Mouse (Mus musculus) bone marrow macrophage, adult 2 months (primary cell): ENCODE measurements around the gene Smad6. TPM values are rescaled to one million over a fixed set of nuclear protein-coding genes. Genes with fewer than 3 reads are reported as not detected.

Source experiments
- H3K27ac ChIP-seq: 2 replicates; pipeline ENCODE4 v1.5.1; 2012; ENCODE audit warnings: low read depth, low read length; ENCODE audit not compliant: insufficient read depth
- H3K4me1 ChIP-seq: 2 replicates; pipeline ENCODE4 v1.6.1; 2012; ENCODE audit warnings: low read length; ENCODE audit not compliant: control insufficient read depth, insufficient read depth
- H3K4me3 ChIP-seq: 2 replicates; pipeline ENCODE4 v1.5.1; 2012; ENCODE audit warnings: mild to moderate bottlenecking, low read length, moderate library complexity; ENCODE audit not compliant: insufficient read depth
- CTCF ChIP-seq: IDR thresholded peaks from 2 replicates; pipeline ENCODE4 v1.5.1; 2012; ENCODE audit warnings: low read depth, mild to moderate bottlenecking, low read length, moderate library complexity
- POLR2A ChIP-seq: IDR thresholded peaks from 2 replicates; pipeline ENCODE4 v1.6.1; 2012; ENCODE audit warnings: mild to moderate bottlenecking, low read depth, low read length, borderline replicate concordance
- polyA plus RNA-seq: library from polyadenylated mRNA; stranded (reverse); fragments of >200 nt; gene quantifications from 2 replicates; pipeline ENCODE4 v1.2.4, GENCODE M21; 2012; ENCODE audit not compliant: missing spikeins, insufficient read depth, insufficient read length

Smad6 gene
- polyA plus RNA-seq, 1 experiment: 0.62 TPM

DNA sequence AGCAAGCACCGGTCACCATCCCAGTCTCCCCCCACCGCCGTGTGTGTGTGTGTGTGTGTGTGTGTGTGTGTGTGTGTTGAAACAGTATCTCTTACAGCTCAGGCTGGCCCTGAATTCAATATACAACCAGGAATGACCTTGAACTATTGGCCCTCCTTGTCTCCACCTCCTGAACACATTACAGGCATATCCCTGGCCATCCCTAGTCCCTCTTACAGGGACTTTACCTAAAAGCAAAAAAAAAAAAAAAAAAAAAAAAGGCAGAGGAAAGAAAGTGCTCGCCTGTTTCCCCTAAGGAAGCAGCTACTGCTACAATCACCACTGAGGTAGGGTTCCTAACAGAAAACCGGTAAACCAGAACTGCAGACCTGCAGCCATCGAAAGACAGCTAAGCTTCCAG, 7.1 kb downstream of the Smad6 start:
- TF ChIP-seq CTCF (no peak), POLR2A (no peak)
- Histone ChIP-seq H3K4me1 (peaks cover 3% of the 10 kb centered on the region; the same call in 1 of the 2 replicates), H3K27ac (no peak overlapping the region), H3K4me3 (no peak overlapping the region)

GRCm38 (mm10) chr9:64011356-64011755, 10.5 kb downstream of the Smad6 start:
- TF ChIP-seq CTCF (no peak), POLR2A (no peak)
- Histone ChIP-seq H3K27ac (no peak overlapping the region), H3K4me3 (no peak overlapping the region), H3K4me1 (peaks cover 6% of the 10 kb centered on the region)

DNA sequence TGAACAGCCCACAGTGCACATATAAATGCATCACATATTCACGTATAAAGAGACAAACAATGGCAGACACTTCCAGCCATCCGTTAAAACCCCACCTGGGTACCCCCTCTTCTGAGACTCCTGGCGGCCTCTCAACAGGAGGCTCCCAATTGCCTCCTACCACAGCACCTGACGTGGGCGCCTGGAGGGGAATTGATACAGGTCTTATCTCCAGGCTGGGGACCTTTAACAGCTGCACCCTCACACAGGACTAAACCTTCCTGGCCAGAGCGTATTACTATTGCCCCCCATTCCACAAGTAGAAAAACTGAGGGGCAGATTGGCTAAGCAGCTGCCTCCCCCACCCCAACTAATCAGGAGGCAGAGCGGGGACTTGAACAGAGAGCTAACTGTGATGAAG, 18.9 kb downstream of the Smad6 start:
- Histone ChIP-seq H3K4me3 (no peak overlapping the region), H3K4me1 (peaks cover 3% of the 10 kb centered on the region), H3K27ac (no peak overlapping the region)
- TF ChIP-seq CTCF (no peak), POLR2A (no peak)

DNA sequence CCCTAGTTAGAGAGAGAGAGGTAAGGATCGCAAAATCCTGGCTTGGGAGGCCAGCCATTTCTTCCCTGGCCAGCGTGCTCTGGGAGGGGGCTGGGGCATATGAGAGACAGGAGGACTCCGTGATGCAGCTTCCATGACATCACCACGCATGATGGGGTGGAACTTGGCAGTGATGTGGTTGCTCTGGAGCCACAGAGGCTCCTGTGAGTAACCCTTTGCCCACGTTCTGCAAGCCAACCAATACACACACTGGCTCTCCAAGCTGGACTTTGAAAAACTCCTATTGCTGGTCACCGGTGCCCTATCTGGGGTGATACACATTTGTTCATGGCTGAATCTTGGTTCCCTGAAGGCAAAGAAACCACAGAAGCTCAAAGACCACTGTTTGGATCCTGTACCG, 20.8 kb downstream of the Smad6 start:
- H3K4me1 ChIP-seq: no peaks in the 10 kb centered on the region
- no peak overlapping the region for H3K27ac ChIP-seq
- H3K4me3 ChIP-seq: no peak overlapping the region
- no peak for TF ChIP-seq POLR2A
- no peak for TF ChIP-seq CTCF

GRCm38 (mm10) chr9:64000085-64000484, 21.8 kb downstream of the Smad6 start:
- no peak overlapping the region for H3K4me3 ChIP-seq
- TF ChIP-seq CTCF: no peak
- TF ChIP-seq POLR2A: no peak
- H3K4me1 ChIP-seq: no peaks in the 10 kb centered on the region
- H3K27ac ChIP-seq: no peak overlapping the region

DNA sequence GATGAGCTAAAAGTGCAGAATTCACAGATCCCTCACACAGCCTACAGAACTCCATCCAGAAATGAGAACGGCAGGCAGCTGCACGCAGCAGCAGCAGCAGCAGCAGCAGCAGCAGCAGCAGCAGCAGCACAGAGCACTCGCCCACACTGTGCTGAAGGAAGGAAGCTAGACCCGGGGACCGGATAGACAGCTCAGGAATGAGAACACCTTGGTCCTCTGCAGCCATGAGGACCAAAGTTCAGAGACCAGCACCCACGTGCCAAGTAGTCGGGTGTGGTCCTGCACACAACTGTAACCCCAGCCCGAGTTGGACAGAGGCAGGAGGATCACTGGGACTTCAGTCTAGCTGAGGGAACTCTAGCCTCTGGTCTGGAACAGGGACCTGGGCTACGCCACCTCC, 22.7 kb downstream of the Smad6 start:
- no peak overlapping the region for H3K27ac ChIP-seq
- no peak for TF ChIP-seq CTCF
- no peak for TF ChIP-seq POLR2A
- H3K4me1 ChIP-seq: no peaks in the 10 kb centered on the region
- no peak overlapping the region for H3K4me3 ChIP-seq

- H3K4me3 ChIP-seq: no peak overlapping the region
- no peak for TF ChIP-seq CTCF
- no peak for TF ChIP-seq POLR2A
- no peak overlapping the region for H3K27ac ChIP-seq
- no peaks in the 10 kb centered on the region for H3K4me1 ChIP-seq
Measured at GRCm38 (mm10) chr9:63998026-63998425, 23.8 kb downstream of the Smad6 start.

DNA sequence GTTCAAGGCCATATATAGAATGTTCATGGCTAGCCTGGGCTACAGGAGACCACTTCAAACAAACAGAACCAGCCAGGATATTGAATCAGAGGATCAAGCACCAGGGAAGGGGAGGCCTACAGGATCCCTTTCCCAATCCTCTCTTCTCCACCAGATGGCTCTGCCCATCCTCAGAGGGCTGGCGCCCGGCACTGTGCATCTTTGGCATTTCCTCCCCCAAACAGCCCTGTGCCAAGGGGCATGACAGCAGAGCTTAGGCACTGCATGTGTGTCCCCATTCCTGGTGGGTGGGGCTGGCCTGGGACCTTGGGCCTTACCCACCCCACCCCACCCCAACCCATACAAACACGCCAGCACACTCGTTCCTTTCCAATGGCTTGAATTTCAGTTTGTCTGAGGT, 24.4 kb downstream of the Smad6 start:
- Histone ChIP-seq H3K4me3 (no peak overlapping the region), H3K27ac (no peak overlapping the region), H3K4me1 (no peaks in the 10 kb centered on the region)
- no peak for TF ChIP-seq CTCF
- no peak for TF ChIP-seq POLR2A

DNA sequence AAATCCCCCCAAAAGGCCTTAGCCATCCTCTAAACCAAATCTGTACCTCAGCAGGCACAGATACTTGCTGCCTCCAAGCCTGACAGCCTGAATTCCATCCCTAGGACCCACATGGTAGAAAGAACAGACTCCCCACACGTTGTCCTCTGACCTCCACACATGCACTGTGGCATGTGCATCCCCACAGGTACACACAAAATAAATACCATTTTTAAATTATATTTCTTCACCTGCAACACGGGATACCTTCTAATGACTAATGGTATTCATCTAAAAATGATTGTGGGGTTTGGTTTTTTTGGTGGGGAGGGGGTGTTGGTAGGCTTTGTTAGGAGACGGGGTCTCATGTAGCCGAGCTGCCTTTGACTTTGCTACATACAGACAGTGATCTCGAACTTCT, 28.6 kb downstream of the Smad6 start:
- TF ChIP-seq POLR2A (no peak), CTCF (no peak)
- peaks cover 16% of the 10 kb centered on the region for H3K4me1 ChIP-seq
- no peak overlapping the region for H3K27ac ChIP-seq
- no peak overlapping the region for H3K4me3 ChIP-seq

- TF ChIP-seq CTCF (no peak), POLR2A (no peak)
- Histone ChIP-seq H3K27ac (no peak overlapping the region), H3K4me1 (peaks cover 16% of the 10 kb centered on the region), H3K4me3 (no peak overlapping the region)
Measured at GRCm38 (mm10) chr9:63992761-63993160, 29.1 kb downstream of the Smad6 start.

DNA sequence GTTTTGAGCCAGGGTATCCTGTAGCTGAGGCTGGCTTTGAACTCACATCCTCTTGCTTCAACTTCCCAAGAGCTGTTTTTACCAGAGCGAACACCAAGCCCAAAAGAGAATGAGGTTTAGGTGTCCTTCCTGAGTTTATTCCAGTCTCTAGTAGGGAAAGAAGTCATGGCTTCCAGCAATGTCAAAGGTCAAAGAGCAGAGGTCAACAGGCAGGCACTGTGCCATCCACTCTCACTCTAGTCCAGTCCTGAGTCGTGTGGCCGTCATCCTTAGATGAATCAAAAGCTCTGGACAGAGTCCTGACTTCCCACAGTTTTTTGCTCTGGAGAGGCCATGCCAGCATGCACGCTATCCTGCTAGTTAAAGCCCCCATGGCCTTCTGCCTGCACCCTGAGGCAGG, 30.7 kb downstream of the Smad6 start:
- TF ChIP-seq POLR2A (no peak), CTCF (no peak)
- no peak overlapping the region for H3K4me3 ChIP-seq
- no peak overlapping the region for H3K27ac ChIP-seq
- H3K4me1 ChIP-seq: peaks cover 16% of the 10 kb centered on the region

DNA sequence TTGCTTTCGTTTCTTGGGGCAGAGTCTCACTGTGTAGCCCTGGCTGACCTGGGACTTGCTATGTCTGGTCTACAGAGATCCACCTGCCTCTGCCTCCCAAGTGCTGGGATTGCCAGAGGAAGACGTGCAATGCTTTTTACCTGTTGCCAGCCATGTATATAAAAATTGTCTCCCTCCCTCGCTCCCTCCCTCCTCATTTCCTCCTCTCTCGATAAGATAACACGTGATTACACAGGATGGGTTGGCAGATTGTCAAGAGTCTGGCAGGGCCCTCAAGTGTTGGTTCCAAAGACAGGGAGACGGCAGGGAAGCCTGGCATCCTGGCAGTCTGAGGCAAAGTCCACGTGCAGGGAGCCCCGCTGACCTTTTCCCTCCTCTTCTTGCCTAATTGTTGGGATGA, 32.2 kb downstream of the Smad6 start:
- Histone ChIP-seq H3K4me3 (no peak overlapping the region), H3K27ac (no peak overlapping the region), H3K4me1 (peaks cover 24% of the 10 kb centered on the region)
- TF ChIP-seq CTCF: no peak
- no peak for TF ChIP-seq POLR2A
